Mouse (Mus musculus) right cerebral cortex, postnatal 25 days (tissue): ENCODE results near the gene 5530401A14Rik.
A peak's percentile ranks its signal among the peaks of the same experiment; 100 is the strongest.

Experiments used
- DNase-seq: peaks from one replicate; pipeline ENCODE4 v3.0.0; 2022

5530401A14Rik gene

GRCm38 (mm10) chr11:81860250-81860972, at the start of gene 5530401A14Rik:
TSS of gene 5530401A14Rik (plus strand) at chr11:81860673.
- peak; percentile 9 for DNase-seq

GRCm38 (mm10) chr11:81814816-81815215, 45.7 kb upstream of the 5530401A14Rik start:
- DNase-seq = no peak

- DNase-seq = no peak
These were observed 43.9 kb upstream of the 5530401A14Rik start for GRCm38 (mm10) chr11:81816531-81816930.

GRCm38 (mm10) chr11:81832381-81832780, 28.1 kb upstream of the 5530401A14Rik start:
- no peak for DNase-seq

- DNase-seq = no peak
These were observed 22.0 kb upstream of the 5530401A14Rik start for GRCm38 (mm10) chr11:81838426-81838825.

GRCm38 (mm10) chr11:81841001-81841400, 19.5 kb upstream of the 5530401A14Rik start:
- DNase-seq = no peak

- no peak for DNase-seq
These were observed 15.3 kb upstream of the 5530401A14Rik start for GRCm38 (mm10) chr11:81845010-81845685.

GRCm38 (mm10) chr11:81845686-81846036, 14.8 kb upstream of the 5530401A14Rik start:
- DNase-seq = no peak

- no peak for DNase-seq
These were observed 12.5 kb upstream of the 5530401A14Rik start for GRCm38 (mm10) chr11:81847773-81848490.

- peak; percentile 52 for DNase-seq
These were observed 5.3 kb downstream of the 5530401A14Rik start for GRCm38 (mm10) chr11:81865661-81866382.

GRCm38 (mm10) chr11:81871506-81872213, 11.2 kb downstream of the 5530401A14Rik start:
- DNase-seq = no peak

GRCm38 (mm10) chr11:81896511-81896910, 36.0 kb downstream of the 5530401A14Rik start:
- DNase-seq = no peak

- peak; percentile 17 for DNase-seq
These were observed 37.3 kb downstream of the 5530401A14Rik start for GRCm38 (mm10) chr11:81897547-81898354.

- no peak for DNase-seq
These were observed 41.8 kb downstream of the 5530401A14Rik start for GRCm38 (mm10) chr11:81902318-81902717.

GRCm38 (mm10) chr11:81908760-81909159, 48.3 kb downstream of the 5530401A14Rik start:
- no peak for DNase-seq

- no peak for DNase-seq
These were observed 49.0 kb downstream of the 5530401A14Rik start for GRCm38 (mm10) chr11:81909397-81909894.

GRCm38 (mm10) chr11:81913071-81913470, 52.6 kb downstream of the 5530401A14Rik start:
- DNase-seq = no peak

GRCm38 (mm10) chr11:81915501-81915900, 55.0 kb downstream of the 5530401A14Rik start:
- no peak for DNase-seq

GRCm38 (mm10) chr11:81923096-81923495, 62.6 kb downstream of the 5530401A14Rik start:
- DNase-seq = no peak

- no peak for DNase-seq
These were observed 63.2 kb downstream of the 5530401A14Rik start for GRCm38 (mm10) chr11:81923626-81924025.

- no peak for DNase-seq
These were observed 65.9 kb downstream of the 5530401A14Rik start for GRCm38 (mm10) chr11:81926393-81926792.
